Mouse (Mus musculus): ENCODE data around the gene Selenoo.

- no peak for TF ChIP-seq POLR2A (IDR thresholded peaks at IDR 0.05; ENCODE audit: extremely low read depth, insufficient read depth, low read length)
- TF ChIP-seq CTCF (IDR thresholded peaks at IDR 0.05; ENCODE audit: extremely low read depth, insufficient read depth, low read length): no peak
These were observed 38.6 kb downstream of the Selenoo start for GRCm38 (mm10) chr15:89127364-89127940.
